Mouse (Mus musculus): ENCODE results near the gene Slc1a3. TPM values are rescaled to one million over a fixed set of nuclear protein-coding genes. Genes with fewer than 3 reads are reported as not detected.

The Slc1a3 gene
- total RNA-seq, 1 experiment from 2014 or later, result not detected

DNA sequence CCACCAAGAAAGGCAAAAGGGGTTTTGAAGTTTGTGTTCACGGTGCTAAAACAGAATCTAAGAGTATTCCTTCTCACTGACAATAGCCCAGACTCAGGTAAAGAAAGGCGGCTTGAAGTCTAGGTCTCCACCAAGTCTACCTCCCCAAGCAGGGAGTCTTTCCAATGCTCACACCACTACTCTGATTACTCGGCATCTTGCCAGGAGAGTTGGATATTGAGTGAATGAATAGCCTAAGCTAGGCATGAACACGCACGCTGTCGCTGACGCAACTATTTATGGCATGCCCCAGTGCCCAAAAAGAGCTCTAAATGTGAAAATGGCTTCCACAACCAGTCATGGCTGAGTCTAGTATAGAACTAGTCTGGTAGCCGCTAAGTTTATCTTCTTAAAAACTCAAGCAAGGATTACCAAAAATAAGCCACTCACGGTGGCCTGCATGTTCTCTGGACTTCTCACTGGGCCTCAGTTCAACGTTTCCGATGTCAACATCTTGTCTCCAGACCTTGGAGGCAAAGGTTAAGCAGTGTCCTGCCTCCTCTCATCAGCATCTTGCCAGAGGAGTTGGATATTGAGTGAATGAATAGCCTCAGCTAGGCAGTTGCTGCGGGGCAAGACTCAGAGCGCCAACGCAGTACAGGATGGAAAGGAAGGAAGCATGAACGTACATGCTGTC is 44.8 kb downstream of the Slc1a3 start:
- no peak for ATAC-seq (ENCODE audit: extremely low read depth, insufficient number of reproducible peaks, low FRiP score, poor library complexity, severe bottlenecking)

DNA sequence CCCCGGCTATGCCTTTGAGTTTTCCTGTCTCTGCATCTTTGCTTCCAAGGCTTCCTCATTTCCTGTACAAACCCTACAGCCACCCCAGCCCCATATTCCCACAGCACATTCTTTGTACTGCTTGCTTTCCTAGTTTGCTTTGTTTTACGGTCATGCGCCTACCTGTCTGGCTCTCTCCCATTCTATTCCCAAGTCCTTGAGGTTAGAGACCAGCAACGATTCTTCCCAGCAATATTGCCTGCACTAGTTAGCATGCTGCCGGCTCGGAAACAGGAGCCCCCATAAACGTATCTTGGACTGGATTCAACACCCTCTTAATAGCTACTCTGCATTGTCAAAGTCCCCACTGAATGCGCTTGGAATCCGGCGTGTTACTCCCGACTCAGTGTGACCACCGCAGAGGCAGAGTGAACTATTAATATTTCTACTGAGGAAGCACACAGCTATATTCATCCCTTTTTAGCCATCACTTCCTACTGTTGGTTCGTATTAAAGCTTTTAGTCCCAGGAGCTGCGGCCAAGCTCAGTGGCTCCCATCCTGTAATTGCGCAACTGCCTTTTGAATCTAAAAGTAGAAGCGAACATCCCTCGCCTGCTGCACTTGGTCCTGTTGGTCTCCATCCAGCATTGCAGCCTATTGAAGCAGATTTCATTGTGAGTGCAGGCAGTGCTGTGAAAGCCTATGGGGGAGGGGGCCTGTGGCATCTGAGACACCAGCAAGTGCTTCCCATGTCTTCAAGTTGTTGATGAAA is 47.0 kb downstream of the Slc1a3 start:
- no peak for ATAC-seq (ENCODE audit: extremely low read depth, insufficient number of reproducible peaks, low FRiP score, poor library complexity, severe bottlenecking)

DNA sequence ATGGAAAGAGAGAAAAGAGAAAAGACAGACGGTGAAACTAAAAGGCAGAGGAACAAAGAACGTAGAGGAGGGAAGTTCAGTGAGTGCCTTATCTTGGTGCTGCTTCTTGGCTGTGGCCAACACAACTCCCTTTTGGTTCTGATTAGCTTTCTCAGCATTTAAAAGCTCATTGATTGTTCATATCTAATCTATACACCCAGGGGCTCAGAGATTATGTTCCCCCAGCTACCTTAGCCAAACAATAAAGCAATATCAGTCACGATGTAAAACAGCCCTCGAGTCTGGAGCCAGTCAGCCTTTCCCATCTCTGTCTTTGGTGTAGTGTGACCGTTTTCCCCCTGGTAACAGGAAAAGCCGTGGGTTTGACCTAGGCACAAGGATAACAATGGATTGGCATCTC is 48.7 kb downstream of the Slc1a3 start:
- no peak for ATAC-seq (ENCODE audit: extremely low read depth, insufficient number of reproducible peaks, low FRiP score, poor library complexity, severe bottlenecking)

DNA sequence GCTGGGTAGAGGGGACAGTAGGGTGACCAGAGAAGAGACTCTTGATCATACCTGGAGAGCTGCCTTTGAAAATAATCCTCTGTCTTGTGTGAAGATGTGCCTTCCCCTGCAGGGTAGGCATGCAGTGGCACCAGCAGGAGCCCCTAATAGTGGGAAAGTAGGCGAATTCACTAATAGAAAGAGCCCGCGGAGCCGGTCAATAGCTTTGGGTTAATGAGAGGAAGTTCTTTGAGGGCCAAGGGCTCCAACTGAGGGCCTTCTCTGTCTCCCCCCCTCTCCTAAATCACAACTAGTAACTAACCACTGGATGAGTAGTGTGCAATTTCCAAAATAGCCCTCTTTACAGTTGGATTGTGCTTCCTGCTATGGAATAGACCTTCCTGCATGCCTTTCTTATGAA is 50.6 kb downstream of the Slc1a3 start:
- ATAC-seq (ENCODE audit: extremely low read depth, insufficient number of reproducible peaks, low FRiP score, poor library complexity, severe bottlenecking), result no peak

DNA sequence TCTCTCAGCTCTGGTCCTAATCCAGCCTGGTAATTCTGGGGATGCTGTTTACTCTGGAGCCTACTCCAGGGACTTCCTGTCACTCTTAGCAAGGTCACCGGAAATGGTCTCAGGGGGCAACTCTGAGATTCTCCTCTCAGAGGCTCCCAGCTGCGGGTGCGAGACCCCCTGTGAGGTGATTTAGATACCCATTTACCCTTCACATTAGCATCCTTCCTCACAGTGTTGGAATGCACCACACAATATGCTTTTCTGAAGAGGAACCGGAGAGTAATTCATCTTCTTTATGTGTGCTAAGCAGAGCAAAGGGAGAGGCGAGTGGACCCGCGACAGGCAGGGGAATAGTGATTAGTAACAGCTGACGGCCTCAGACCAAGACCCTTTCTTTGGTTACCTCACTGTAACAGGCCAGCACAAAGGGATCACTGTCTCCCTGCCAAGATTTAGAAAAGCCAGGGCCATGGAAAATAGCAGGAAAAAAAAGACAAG is 51.0 kb downstream of the Slc1a3 start:
- no peak for ATAC-seq (ENCODE audit: extremely low read depth, insufficient number of reproducible peaks, low FRiP score, poor library complexity, severe bottlenecking)

DNA sequence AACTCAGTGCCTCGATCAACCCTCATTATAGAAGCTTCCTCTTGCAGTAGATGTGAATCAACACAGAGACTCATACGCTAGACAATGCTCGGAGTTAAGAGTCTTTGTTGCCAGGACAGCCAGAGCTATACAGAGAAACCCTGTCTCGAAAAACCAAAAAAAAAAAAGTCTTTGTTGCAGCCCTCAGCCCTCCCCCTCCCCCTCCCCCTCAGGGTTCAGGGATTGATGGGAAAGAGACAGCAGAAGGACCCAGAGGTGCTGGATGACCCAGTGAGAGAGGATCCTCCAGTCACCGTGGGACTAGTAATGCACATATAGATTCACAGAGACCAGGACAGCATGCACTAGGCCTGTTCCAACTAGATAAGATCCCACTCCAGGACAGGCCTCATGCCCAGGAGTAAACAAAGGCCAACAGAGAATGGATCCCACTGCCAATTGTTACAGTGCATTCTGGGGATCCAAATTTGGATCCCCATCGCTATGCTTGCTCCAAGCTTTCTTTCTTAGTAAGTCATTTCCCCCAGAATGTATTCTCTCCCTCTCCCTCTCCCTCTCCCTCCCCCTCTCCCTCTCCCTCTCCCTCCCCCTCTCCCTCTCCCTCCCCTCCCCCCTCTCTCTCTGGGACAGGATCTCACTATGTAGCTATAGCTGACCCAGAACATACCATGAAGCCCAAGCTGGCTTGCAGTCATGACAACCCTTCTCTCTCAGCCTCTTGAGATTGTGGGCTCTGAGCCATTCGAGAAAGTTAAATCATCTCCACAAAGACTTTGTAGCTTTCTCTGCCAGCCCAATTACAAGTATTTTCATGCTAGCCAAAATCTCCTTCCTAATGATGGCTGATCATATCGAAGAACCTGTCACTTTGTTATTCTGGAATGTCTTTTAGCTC is 52.2 kb downstream of the Slc1a3 start:
- ATAC-seq (ENCODE audit: extremely low read depth, insufficient number of reproducible peaks, low FRiP score, poor library complexity, severe bottlenecking), result no peak

DNA sequence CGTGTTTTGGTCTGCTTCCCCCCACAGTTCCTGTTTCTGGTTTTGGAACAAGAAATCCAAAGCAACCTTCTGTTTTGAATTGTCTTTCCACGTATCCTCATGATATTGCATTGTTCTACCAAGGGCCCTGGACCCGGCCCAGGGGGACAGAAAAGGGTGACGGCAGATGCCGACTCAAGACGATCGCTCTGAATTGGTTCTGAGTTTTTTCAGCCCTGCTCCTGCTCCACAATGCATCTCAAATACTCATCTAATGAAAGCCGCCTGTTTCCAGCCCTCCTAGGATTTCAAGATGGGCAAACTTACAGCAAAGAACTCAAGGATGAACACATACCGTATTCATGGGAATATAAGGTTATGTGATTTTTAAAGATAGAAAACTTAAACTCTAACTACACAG is 55.3 kb downstream of the Slc1a3 start:
- ATAC-seq (ENCODE audit: extremely low read depth, insufficient number of reproducible peaks, low FRiP score, poor library complexity, severe bottlenecking), result no peak

DNA sequence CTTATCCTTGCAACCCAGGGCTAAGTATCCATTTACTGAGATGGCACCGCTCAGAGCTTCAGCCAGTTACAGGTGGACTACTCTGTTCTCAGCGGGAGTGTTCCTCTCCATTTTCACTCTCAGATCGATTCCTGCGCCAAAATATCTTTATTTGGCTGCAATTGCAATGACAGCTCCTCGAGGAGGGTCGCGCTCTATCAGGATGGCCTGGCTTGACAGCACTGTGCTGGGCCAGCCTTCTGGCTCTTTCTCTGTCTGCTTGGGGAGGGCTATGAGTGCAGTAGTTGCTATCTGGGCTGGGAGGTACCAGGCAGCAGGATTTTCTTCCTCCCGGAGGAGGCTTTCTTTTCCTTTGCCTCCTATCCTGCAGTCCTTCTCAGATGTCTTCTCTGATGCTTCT is 57.9 kb downstream of the Slc1a3 start:
- ATAC-seq (ENCODE audit: extremely low read depth, insufficient number of reproducible peaks, low FRiP score, poor library complexity, severe bottlenecking), result no peak

DNA sequence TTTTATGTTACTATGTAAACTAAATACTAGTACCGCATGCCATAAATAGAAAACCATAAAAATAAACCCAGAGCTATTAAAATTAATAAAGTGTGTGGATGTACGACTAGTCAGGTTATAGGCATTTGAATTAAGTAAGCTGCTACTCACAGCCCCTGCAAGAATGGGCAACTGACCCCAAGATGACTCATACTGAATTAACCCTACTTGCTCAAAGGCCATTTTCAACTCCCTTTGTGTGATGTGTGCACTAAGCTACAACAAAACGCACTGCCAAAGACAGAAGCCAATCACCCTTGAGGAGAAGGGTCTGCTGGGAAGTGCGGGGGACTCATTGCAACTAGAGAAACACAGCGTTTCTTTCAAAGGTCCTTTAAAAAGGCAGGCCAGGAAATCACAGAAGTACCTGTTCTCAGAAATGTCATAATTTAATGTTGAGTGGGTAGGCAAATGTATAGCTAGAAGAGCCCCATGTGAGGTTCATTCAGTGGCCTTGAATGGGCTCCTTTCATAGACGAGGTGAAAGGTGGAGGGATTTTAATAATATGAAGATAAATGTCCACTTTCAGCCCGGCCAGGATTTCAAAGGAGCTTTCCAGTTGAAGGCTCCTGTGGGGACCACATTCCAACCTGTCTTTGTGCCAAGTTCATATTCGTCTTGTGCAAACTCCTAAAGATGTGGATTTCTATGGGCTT is 66.4 kb downstream of the Slc1a3 start:
- ATAC-seq (ENCODE audit: extremely low read depth, insufficient number of reproducible peaks, low FRiP score, poor library complexity, severe bottlenecking), result no peak

DNA sequence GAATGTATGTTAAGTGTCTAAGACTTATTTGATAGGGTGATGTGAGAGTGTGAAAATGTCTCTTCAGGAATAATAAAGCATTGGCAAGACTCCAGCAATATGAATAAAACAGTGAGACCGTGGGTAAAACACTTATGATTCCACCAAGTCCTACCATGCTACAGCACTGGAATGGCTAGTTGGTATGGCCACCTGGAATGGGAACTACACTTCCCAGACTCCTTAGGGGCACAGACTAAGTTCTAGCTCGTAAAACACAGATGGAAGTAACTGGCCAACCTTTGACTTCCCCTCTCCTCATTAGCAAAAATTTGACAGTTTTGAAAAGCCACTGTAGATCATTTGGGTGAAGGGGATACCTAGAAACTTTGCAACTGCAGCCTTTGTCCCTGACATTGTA is 70.7 kb downstream of the Slc1a3 start:
- ATAC-seq (ENCODE audit: extremely low read depth, insufficient number of reproducible peaks, low FRiP score, poor library complexity, severe bottlenecking), result no peak

DNA sequence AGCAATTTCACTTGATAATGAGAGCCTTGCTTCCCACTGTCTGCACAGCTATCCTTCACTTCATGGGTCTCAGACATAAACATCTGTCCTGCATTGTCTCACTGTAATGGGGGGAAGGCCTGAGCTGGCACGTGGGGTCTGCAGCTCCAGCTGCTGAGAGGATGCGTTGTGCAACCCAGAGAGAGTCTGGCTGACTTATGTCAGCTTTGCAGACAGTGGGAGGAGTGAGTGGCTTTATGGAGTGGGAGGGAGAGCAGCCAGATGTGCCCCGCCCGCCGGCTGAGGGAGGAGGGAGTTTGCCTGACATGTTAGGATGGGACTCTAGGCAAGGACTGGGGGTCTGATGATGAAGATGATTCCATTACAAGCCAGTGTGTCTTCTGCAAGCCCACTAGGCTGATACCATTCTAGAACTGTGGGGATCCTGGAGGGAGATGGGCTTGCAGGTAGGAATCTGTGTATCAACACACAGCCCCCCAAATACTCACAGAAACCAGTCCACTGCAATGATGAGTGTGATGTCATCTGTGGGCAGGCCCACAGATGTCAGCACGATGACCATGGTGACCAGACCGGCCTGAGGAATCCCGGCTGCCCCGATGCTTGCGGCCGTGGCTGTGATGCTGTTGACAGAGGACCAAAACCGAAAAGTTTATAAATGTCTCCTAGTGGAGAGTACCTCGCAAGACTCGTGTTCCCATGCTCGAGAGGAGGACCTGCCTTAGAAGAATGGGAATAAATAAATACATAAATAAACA is 71.8 kb downstream of the Slc1a3 start:
- no peak for ATAC-seq (ENCODE audit: extremely low read depth, insufficient number of reproducible peaks, low FRiP score, poor library complexity, severe bottlenecking)

DNA sequence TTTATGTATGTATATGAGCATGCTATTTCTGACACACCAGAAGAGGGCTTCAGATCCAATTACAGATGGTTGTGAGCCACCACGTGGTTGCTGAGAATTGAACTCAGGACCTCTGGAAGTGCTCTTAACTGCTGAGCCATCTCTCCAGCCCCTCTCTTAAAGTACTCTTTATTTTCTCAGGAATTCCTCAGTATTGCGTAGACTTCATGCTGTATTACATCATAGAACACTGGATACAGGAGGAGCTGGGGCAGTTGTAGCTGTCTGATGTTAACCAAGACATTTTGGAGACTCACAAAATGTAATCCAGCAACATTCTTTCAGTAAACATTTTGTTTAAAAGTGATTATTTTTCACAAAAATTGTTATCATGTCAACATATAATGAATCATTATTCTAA is 73.3 kb downstream of the Slc1a3 start:
- no peak for ATAC-seq (ENCODE audit: extremely low read depth, insufficient number of reproducible peaks, low FRiP score, poor library complexity, severe bottlenecking)

DNA sequence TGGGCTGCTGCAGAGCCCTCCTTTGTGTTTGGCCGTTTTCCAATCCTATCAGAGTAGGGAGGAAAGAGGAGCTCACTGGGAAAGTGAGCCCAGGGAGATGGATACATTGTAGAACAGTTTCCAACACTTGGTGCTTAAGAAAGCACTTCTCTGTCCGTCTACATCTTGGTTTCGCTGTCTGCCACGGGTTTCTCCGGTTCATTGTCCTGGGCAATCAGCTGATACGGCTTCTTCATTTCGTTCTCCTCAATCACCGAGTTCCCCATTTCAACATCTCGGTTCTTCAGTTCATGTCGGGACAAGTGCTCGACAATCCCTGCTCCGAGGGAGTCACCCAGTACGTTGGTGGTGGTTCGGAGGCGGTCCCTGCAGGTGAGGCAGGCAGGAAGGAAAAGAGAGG is 74.6 kb downstream of the Slc1a3 start:
- ATAC-seq (ENCODE audit: extremely low read depth, insufficient number of reproducible peaks, low FRiP score, poor library complexity, severe bottlenecking), result no peak

DNA sequence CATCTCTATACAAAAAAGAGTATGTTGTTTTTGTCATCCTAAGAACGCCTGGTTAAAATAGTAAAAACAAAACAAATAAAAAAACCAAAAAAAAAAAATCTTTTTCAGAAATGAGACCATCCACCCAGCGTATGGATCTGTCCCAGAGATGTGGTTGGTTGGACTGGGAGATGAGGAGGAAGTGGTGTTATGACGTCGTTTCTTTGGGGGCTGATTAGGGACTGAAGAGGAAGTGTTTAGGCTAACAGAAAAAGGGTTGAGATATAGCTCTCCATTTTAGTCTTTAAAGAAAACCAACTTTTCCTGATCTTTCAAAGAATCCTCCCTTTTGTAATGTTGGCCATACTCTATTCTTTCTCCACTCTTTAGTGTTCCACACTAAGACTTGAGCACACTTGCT is 75.8 kb downstream of the Slc1a3 start:
- no peak for ATAC-seq (ENCODE audit: extremely low read depth, insufficient number of reproducible peaks, low FRiP score, poor library complexity, severe bottlenecking)

DNA sequence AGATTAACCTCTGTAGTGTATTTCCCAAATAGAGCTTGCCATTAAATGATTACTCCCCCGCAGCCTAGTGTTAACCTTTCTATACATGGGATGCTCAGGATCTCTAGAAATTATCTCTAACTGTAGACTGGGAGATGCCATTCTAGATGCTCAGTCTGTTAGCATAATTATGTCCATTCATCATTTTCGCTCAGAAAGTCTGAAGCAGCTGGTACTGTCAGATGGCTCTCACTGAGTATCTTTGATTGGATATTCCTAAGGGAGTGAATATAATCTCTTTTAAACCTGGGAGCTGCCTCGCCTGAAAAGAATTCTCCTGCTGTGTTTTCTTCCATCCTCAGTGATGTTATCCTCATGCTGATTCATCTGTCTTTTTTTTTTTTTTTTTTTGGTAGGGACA is 76.2 kb downstream of the Slc1a3 start:
- ATAC-seq (ENCODE audit: extremely low read depth, insufficient number of reproducible peaks, low FRiP score, poor library complexity, severe bottlenecking), result no peak

DNA sequence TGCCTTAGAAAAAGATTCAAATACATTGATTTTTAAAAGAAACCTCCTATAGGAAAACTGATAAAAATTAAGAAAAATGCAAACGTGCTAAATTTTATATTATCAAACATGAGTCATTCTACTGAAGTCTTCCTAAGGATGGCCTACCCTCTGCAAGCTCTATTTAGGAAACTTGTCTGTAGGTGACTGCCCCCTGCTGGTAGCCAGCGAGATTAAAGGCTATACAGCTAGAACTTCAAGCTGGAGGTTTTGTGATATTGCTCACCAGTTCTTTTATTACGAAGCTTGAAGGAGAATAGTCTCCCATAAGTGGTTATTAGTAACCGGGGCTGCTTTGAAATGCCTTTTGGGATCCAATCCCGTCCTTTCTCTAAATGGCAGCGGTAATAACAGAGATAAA is 77.2 kb downstream of the Slc1a3 start:
- 0 out of 2 replicates have a peak, but pooled peaks have one; percentile 23 for ATAC-seq (ENCODE audit: extremely low read depth, insufficient number of reproducible peaks, low FRiP score, poor library complexity, severe bottlenecking)

DNA sequence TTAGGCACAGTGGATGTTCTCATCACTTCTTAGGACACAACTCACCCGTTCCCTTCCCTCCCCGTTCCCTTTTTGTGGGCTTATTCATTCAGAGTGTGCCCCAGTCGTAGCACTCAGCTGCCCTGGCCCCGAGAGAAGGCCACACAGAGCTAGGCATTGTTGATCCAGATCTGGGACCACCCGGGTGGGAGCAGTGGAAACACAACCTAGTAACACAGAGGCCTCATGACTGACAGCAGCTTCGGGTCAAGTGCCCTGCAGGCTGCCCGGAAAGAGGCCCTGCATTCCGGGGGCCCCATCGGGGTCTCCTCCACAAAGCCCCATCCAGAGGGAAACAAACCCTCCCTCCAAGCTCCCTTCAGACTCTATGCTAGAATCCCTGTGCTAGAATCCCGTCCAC is 78.2 kb downstream of the Slc1a3 start:
- no peak for ATAC-seq (ENCODE audit: extremely low read depth, insufficient number of reproducible peaks, low FRiP score, poor library complexity, severe bottlenecking)

DNA sequence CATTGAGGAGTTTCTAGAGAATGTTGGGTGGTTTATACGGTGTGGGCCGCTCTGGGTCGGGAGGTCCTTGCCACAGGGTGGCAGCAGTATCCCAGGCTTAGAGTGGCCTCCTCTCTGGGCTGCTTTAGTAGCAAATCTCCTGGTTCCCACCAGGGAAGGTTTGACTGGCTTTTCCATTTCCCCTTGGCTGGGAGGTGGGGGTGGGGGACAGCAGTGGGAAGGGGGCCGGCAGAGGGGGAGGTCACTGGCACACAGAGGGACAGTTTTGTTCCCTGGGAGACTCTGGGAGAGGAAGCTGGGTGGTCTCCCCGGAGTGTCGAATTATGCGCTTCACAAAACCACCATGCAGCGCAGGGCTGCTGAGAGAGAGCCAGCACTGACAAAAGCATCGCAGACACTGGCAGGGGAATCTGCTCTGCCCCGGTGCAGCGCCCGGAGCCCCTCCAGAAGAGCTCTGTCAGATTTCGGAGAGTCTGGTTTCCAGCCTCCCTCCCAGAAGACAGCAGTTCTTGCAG is 81.2 kb downstream of the Slc1a3 start:
- ATAC-seq (ENCODE audit: extremely low read depth, insufficient number of reproducible peaks, low FRiP score, poor library complexity, severe bottlenecking), result no peak

All from neutrophil, adult 5-6 weeks (primary cell).